Mouse (Mus musculus) embryonic facial prominence, embryonic 14.5 days (tissue): ENCODE results near the gene Col2a1. TPM values are rescaled to one million over a fixed set of nuclear protein-coding genes. Genes with fewer than 3 reads are reported as not detected.
A peak's percentile ranks its signal among the peaks of the same experiment; 100 is the strongest.

Experiments
- ATAC-seq: fragments of 200-750 bp; cut with Nextera tagmentation; 2 replicates; pipeline ENCODE4 v1.8.0; 2017; ENCODE audit warnings: low read depth, moderate number of reproducible peaks, moderate TSS enrichment
- DNase-seq: peaks from one replicate; pipeline ENCODE4 v3.0.0-alpha.2; 2015; ENCODE audit warnings: low spot score
- H3K27ac ChIP-seq: fragments of 300-500 bp; sonication (generic); replicated peaks from 2 replicates; pipeline ENCODE4 v1.5.1; 2014; ENCODE audit warnings: low read depth, mild to moderate bottlenecking, low read length, moderate library complexity
- H3K27me3 ChIP-seq: fragments of 300-500 bp; sonication (generic); replicated peaks from 2 replicates; pipeline ENCODE4 v1.6.1; 2014; ENCODE audit warnings: low read length; ENCODE audit not compliant: control insufficient read depth, insufficient read depth
- H3K36me3 ChIP-seq: fragments of 300-500 bp; sonication (generic); 2 replicates; pipeline ENCODE4 v1.6.1; 2014; ENCODE audit warnings: low read length, mixed read lengths; ENCODE audit not compliant: control insufficient read depth, insufficient read depth
- H3K4me1 ChIP-seq: fragments of 300-500 bp; sonication (generic); 2 replicates; pipeline ENCODE4 v1.6.1; 2014; ENCODE audit warnings: antibody characterized with exemption, low read length; ENCODE audit not compliant: control insufficient read depth, insufficient read depth
- H3K4me2 ChIP-seq: fragments of 300-500 bp; sonication (generic); 2 replicates; pipeline ENCODE4 v1.6.1; 2014; ENCODE audit warnings: low read depth, mild to moderate bottlenecking, low read length, moderate library complexity, mixed read lengths
- H3K4me3 ChIP-seq: fragments of 300-500 bp; sonication (generic); 2 replicates; pipeline ENCODE4 v1.5.1; 2014; ENCODE audit warnings: low read depth, mild to moderate bottlenecking, low read length
- H3K9ac ChIP-seq: fragments of 300-500 bp; sonication (generic); 2 replicates; pipeline ENCODE4 v1.6.1; 2014; ENCODE audit warnings: low read depth, mild to moderate bottlenecking, low read length, moderate library complexity, mixed read lengths
- H3K9me3 ChIP-seq: fragments of 300-500 bp; sonication (generic); 2 replicates; pipeline ENCODE4 v1.6.1; 2016; ENCODE audit warnings: low read length; ENCODE audit not compliant: control insufficient read depth
- WGBS: fragments of 180-500 bp; shearing (Covaris S2); extraction: QIAGEN DNeasy Blood & Tissue Kit; methylation state at CpG from one replicate; pipeline ENCODE4 v1.1.7; 2014; 5-methylcytosine and 5-hydroxymethylcytosine counted together
- polyA plus RNA-seq: library from polyadenylated mRNA; unstranded; fragments of >200 nt; fragmentation: Nextera tagmentation; extraction: Ambion mirVana; gene quantifications from 2 replicates; pipeline ENCODE4 v1.2.1, GENCODE M21; 2014

The Col2a1 gene
- polyA plus RNA-seq = 372 and 595 TPM in 2 replicates

GRCm38 (mm10) chr15:98003822-98004739 is at the start of gene Col2a1:
Col2a1 (minus strand) TSS chr15:98004695.
- H3K36me3 ChIP-seq = no peaks in the 10 kb centered on the region
- ATAC-seq (peak; percentile 48), DNase-seq (no peak)
- 1% methylated on average over 32 of the region's 59 CpGs for WGBS
- peak within 1 kb of the TSS; percentile 67 for H3K9ac ChIP-seq
- peak within 1 kb of the TSS; percentile 89 for H3K4me2 ChIP-seq
- peak within 1 kb of the TSS; percentile 86 for H3K27ac ChIP-seq
- H3K4me3 ChIP-seq = peak within 1 kb of the TSS; percentile 47
- peaks cover 35% of the 10 kb centered on the region for H3K27me3 ChIP-seq
- H3K4me1 ChIP-seq = peaks cover 23% of the 10 kb centered on the region
- no peaks in the 10 kb centered on the region for H3K9me3 ChIP-seq

DNA sequence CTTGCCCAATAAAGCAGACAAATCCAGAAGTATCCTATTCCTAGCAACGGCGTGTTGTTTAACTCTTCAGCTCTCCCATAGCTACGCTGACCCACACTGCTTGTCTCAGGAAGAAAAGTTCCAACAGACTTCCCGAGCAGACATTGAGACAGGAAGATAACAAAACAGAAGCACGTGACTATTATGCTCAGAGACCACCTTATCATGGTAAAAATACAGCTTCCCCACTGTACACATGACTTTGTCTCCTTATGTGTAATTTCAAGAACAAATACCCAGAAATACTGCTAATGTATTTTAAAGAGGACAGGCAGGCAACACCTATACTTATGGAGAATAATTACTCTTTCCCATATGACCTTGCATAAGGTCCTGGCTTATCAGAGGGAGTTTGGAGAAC is 47.2 kb upstream of the Col2a1 start:
- DNase-seq = no peak
- Histone ChIP-seq H3K4me3 (no peak overlapping the region), H3K27ac (no peak overlapping the region), H3K9me3 (no peaks in the 10 kb centered on the region), H3K4me1 (no peaks in the 10 kb centered on the region), H3K9ac (no peak overlapping the region), H3K36me3 (peaks cover 79% of the 10 kb centered on the region), H3K4me2 (no peak overlapping the region), H3K27me3 (no peaks in the 10 kb centered on the region)
- 93% methylated on average over 5 of the region's 5 CpGs for WGBS
- ATAC-seq = no peak

DNA sequence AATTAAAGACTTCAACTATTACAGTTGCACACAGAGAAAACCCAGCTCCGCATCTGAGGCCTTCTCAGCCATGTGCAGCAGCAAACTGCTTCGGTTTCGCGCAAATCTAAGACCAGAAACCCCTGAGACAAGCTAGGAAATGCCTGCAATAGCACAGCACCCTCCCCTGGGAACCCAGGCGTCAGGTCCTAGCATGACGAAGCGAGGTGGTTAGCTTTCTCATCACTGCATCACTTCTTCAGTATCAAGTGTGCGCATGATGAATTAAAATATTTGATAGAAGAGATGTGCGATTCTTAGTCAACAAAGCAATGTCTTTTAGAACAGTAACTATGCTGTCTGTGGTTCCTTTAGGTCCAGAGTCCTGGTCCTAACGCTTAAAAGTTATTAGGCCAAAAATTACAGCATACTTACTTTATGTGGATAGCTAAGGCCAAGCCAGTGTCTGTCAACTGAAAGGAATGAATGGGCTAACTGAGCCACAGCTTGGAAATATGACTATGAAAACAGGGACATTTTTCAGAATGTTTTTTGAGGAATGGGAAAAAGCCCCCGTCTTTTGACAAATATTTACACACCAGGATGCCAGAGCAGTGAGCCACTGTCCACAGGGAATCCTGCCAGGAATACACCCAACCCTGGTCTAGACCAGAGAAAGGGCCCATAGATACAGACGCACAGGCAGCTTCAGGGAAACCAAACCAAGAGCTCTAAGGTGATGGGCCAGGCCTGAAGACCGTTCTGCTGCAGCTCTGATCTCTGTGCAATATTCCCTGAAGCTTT is 44.6 kb upstream of the Col2a1 start:
- DNase-seq (no peak), ATAC-seq (no peak)
- 87% methylated on average over 13 of the region's 13 CpGs for WGBS
- Histone ChIP-seq H3K36me3 (peaks cover 83% of the 10 kb centered on the region), H3K9me3 (no peaks in the 10 kb centered on the region), H3K4me2 (no peak overlapping the region), H3K4me1 (no peaks in the 10 kb centered on the region), H3K4me3 (no peak overlapping the region), H3K9ac (no peak overlapping the region), H3K27me3 (no peaks in the 10 kb centered on the region), H3K27ac (no peak overlapping the region)

- Histone ChIP-seq H3K4me3 (no peak overlapping the region), H3K36me3 (peaks cover 87% of the 10 kb centered on the region), H3K9me3 (no peaks in the 10 kb centered on the region), H3K27ac (no peak overlapping the region), H3K4me2 (no peak overlapping the region), H3K27me3 (no peaks in the 10 kb centered on the region), H3K9ac (no peak overlapping the region), H3K4me1 (no peaks in the 10 kb centered on the region)
- no peak for ATAC-seq
- 93% methylated on average over 5 of the region's 5 CpGs for WGBS
- DNase-seq = no peak
Measured at GRCm38 (mm10) chr15:98044387-98044786, 39.9 kb upstream of the Col2a1 start.

DNA sequence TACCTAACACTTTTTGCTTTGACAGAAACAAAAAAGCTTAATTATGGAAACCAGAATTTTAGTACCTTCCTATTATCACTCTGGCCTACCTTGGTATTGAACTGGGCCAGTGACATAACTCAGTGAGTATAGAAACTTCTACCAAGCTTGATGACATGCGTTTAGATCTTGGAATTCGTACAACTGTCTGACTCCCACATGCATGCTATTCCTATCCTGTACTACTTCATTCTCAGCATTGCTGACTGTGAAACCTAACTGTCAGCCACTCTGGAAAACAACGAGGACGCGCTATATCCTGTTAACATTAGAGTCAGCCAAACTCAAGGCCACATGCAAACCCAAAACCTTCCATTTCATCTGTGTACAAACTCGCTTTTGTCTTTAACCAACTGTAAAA is 39.5 kb upstream of the Col2a1 start:
- Histone ChIP-seq H3K9ac (no peak overlapping the region), H3K27me3 (no peaks in the 10 kb centered on the region), H3K36me3 (peaks cover 87% of the 10 kb centered on the region), H3K9me3 (no peaks in the 10 kb centered on the region), H3K4me1 (no peaks in the 10 kb centered on the region), H3K27ac (no peak overlapping the region), H3K4me2 (no peak overlapping the region), H3K4me3 (no peak overlapping the region)
- 90% methylated on average over 6 of the region's 6 CpGs for WGBS
- ATAC-seq = no peak
- no peak for DNase-seq

DNA sequence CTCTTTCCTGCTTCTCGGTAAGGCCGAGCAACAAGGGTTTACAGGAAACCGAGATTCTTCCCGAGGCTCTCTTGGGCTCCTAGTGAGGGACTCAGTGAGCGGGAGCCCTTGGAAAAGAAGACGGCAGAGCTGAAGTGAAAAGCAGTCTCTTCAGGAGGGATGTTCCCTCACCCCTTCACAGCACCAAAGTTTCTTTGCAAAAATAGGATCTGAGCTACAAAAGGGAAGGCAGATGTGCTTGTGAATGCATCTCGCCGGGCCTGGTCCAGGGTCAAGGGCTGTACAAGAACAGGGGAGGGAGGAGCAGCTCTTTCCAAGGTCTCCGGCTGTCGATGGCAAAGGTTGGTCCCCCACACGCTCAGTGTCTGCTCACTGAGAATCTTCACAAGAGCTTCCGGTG is 38.0 kb upstream of the Col2a1 start:
- DNase-seq = no peak

DNA sequence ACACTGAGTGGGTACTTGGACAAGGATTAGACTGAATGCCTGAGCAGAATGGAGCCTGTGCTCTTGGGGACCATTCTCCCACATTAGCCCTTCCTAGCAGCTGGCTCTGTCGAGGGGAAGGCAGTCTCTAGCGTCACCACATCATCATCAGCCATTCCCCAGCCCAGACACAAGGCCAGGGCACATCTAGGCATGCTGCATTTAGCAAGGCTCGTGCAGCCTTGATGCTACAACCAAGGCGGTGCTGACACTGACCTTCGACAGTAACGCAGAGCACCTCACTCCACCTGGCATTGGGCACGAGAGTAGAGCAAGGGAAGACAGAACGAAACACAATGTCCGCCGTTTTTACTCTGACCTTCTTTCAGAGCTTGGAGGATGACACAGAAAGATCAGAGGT is 35.2 kb upstream of the Col2a1 start:
- Histone ChIP-seq H3K4me2 (no peak overlapping the region), H3K4me1 (no peaks in the 10 kb centered on the region), H3K4me3 (no peak overlapping the region), H3K36me3 (peaks cover 71% of the 10 kb centered on the region), H3K27ac (no peak overlapping the region), H3K9ac (no peak overlapping the region), H3K27me3 (no peaks in the 10 kb centered on the region), H3K9me3 (no peaks in the 10 kb centered on the region)
- ATAC-seq = no peak
- no peak for DNase-seq
- 94% methylated on average over 9 of the region's 10 CpGs for WGBS

More for the DNA sequence above, 38.0 kb upstream of the Col2a1 start:
- H3K27me3 ChIP-seq = no peaks in the 10 kb centered on the region
- no peaks in the 10 kb centered on the region for H3K9me3 ChIP-seq
- no peak overlapping the region for H3K4me3 ChIP-seq
- H3K4me1 ChIP-seq = no peaks in the 10 kb centered on the region
- WGBS = 90% methylated on average over 12 of the region's 12 CpGs
- H3K4me2 ChIP-seq = no peak overlapping the region
- no peak overlapping the region for H3K9ac ChIP-seq
- no peak overlapping the region for H3K27ac ChIP-seq
- H3K36me3 ChIP-seq = peaks cover 89% of the 10 kb centered on the region
- no peak for ATAC-seq

DNA sequence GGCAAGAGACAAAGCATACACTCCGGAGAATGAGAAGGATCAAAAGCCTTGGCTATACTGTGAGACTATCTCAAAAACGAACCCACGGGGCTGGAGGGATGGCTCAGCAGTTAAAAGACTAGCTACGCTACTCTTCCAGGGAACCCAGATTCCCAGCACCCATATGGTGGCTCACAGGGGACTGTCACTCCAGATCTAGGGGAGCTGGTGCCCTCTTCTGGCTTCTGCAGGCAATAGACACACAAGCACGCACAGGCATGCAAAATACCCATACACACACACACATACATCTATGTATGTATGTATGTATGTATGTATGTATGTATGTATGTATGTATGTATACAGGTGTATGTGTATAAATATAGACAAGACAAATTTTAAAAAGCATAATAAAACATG is 32.1 kb upstream of the Col2a1 start:
- peaks cover 42% of the 10 kb centered on the region for H3K36me3 ChIP-seq
- no peak for DNase-seq
- H3K4me3 ChIP-seq = no peak overlapping the region
- no peaks in the 10 kb centered on the region for H3K9me3 ChIP-seq
- H3K4me1 ChIP-seq = no peaks in the 10 kb centered on the region
- H3K9ac ChIP-seq = no peak overlapping the region
- 93% methylated on average over 5 of the region's 5 CpGs for WGBS
- H3K27me3 ChIP-seq = no peaks in the 10 kb centered on the region
- no peak overlapping the region for H3K27ac ChIP-seq
- ATAC-seq = no peak
- H3K4me2 ChIP-seq = no peak overlapping the region
